Mouse (Mus musculus): Measurements from ENCODE around the gene Acad10. TPM values are rescaled to one million over a fixed set of nuclear protein-coding genes. Genes with fewer than 3 reads are reported as not detected.

Gene Acad10
- polyA plus RNA-seq, 1 experiment: 3.5 TPM

DNA sequence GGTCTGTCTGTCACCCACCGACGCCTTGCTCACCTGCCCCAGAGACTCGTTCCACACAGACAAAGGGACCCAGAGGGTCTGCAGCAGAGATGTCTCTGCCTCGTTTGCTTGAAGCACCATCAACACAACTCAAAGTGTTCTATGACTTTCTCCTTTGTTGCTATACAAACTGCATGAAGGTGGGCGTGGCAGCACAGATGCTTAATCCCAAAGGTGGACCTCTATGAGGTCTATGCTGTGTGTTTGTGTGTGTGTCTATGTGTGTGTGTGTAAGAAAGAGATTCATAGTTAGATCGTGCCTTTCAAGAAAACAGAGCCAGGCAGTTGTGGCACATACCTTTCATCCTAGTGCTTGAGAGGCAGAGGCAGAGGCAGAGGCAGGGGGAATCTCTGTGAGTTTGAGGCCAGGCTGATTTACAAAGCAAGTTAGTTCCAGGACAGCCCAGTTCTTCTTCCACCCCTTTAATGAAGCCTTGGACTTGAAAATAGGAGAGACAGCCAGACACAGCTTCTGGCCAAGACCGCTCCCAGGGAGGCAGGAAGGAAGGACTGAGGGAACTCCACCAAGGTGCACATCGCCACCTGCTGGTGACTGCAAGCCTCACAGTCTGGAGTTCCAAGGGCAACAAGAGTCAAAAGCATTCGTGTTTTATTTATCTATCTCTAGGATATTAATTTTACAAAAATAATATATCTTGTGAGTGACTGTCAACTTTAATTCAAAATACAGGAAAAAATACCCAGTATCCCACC is 58.6 kb downstream of the Acad10 start:
- no peak for TF ChIP-seq GATA1 (IDR thresholded peaks at IDR 0.05; ENCODE audit: low read length)

DNA sequence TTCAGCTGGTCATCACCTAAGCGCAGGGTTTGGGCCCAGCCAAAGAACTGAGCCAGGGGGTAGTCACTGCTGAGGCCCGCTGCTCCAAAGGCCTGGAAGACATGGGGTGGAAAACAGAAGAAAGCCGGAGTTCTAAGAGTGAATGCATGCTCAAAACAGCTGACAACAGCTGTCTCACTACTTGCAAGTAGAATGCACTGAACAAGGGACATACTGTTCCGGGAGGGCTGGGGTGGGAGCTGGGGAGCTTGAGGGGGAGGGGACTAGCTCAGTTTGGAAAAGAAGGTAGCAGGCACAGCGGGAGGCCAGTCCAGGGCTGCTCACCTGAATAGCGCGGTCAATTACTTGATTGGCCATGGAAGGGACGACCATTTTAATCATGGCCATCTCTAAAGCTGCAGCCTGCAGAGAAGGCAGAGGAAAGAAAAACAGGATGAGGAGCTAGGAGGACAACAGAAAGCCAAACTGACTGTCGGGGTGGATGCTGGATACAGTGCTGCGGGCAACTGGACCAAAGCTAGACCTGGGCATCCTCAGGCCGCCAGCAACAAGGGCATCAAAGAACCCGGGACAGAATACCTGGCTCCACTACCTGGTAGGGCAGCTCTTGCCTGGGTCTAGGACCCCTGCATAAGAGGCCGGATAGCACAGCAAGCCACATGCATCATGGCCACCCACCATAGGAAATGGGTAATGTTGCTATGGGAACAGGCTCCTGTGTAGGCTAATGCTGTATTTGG is 61.3 kb downstream of the Acad10 start:
- no peak for TF ChIP-seq GATA1 (IDR thresholded peaks at IDR 0.05; ENCODE audit: low read length)

DNA sequence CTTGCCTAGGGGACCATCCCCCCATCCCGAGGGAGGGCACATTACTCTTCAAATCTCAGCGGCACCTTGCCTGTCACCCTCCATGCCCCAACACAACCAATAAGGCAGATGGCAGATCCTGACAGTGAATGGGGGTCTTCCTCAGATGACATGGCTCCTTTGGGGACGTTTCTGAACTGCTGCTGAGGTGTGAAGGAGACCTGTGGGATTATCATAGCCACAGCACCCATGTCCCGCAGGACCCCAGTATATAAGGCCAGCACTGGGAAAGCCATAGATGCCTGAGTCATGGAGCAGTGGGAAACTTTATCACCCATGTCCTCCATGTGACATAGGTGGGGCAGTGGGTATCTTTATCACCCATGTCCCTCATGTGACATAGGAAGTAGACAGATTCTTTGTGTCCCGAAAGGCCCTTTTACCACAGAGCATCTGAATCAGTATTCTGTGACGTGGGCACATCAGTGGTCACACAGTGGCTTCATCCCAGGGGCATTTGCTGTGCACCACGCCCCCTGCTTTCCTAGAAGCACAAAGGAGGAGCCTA is 62.2 kb downstream of the Acad10 start:
- no peak for TF ChIP-seq GATA1 (IDR thresholded peaks at IDR 0.05; ENCODE audit: low read length)

DNA sequence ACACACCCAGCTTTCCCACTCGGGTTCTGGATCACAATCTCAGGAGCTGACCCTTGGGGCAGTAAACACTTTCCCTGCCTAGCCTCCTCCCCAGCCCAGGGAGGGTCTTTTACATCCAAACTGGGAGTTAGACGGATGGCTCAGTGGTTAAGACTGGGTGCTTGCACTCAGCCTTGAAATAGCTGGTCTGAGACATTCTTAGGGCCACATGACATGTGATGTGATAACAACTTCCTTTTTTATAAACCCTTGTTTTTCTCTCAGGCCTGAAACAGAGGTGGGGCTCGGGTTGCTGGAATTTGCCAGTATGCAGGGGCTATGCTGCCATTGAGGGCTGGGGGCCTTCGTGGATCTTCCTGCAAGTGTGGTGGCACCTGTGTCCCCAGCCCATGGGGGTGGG is 63.0 kb downstream of the Acad10 start:
- TF ChIP-seq GATA1 (IDR thresholded peaks at IDR 0.05; ENCODE audit: low read length): no peak

DNA sequence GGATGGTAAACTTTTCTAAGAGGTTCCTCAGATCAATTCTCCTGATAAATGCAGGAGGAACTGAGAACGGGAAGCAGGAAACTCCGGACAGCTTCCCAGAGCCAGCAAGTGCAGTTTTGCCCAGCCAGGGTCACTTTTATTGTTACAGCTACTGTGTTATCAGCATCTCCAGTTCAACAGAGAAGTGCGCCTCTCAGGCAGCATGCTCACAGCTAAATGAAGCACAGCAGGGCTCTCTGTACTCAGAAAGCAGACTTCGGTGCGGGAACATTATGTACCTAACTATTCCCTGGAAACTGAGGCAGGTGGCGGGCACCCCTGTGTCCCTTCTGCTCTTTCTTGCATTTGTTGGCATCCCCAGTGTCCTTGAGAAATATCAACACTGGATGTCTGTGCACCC is 64.1 kb downstream of the Acad10 start:
- no peak for TF ChIP-seq GATA1 (IDR thresholded peaks at IDR 0.05; ENCODE audit: low read length)

DNA sequence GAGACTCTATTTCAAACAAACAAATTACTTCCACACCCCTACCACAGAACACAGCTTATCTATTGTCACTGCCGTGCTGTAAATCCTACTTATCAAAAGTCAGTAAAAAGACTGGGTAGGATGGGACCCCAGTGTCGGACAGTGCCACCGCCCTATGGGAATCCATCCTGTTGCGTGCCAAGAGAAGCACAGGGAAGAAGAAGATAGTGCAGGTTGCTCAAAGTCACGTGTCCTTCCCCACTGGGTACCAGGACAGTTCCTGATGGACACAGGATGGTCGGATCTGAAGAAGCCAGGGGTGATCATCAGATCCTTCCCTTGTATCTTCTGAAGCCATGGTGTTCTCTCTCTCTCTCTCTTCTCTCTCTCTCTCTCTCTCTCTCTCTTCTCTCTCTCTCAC is 64.6 kb downstream of the Acad10 start:
- no peak for TF ChIP-seq GATA1 (IDR thresholded peaks at IDR 0.05; ENCODE audit: low read length)

DNA sequence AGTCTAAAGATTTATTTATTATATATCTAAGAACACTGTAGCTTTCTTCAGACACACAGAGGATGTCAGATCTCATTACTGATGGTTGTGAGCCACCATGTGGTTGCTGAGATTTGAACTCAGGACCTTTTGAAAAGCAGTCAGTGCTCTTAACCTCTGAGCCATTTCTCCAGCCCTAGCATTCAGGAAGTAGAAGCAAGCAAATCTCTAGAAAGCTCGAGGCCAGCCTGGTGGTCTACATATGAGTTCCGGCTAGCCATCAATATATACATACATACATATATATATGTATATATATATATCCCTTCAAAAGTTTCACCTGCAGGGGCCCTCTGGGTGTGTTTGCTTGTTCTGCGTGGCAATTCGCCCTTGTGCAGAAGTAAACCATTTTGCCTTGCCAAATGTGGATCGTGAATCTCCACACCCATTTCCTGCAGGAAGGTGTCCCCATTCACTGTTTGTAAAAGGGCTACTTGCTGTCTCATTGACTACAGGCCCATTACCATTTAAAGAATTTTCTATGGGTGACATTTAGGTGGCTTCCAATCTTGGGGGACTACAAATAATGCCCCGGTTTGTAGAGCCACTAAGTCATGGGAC is 65.5 kb downstream of the Acad10 start:
- TF ChIP-seq GATA1 (IDR thresholded peaks at IDR 0.05; ENCODE audit: low read length): no peak

DNA sequence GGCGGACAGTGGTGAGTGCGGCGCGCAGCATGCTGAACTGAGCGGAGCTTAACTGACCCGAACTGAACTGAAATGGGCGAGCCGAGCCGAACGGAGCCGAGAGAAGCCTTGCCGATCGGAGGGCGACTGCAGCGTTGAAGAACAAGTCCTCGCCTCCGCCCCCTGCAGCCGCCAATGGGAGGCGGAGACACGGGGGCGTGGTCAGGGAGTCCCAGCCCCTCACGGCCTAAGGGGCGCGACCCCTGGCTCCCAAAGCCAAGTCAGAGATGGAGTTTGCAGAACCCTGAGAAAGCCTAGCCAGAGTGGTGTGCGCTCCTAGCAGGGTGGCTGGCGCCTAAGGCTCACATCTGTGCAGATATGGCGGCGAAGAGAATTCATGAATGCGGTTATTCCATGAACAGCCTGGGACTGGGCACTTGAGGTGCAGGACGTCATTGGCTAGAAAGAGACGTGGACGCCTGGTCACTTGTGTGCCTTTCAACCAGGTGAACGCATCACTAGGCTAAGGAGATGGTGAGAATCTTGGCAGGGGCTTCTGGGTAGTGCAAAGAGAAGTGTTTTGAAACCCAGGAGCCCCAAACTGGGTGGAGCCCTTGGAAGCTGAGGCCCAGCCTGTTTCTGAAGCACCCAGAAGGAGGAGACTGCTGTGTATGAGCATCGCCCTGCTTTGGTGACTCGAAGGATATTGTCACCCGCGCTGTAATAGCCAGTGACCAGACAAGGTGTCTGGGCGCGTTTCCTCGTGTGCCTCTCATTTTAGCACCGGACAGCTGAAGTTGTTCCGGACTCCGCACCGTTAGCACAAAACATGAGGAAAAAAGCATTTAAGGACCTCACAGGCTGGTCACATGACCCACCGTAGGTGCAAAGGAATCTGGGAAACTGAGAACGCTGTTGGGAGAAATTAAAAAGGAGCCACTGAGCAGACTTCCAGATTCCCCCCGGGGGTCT is 66.6 kb downstream of the Acad10 start, which contains the start of gene Aldh2:
Aldh2 (minus strand) TSS at position 374 of the 951 bp plus-strand sequence.
- no peak for TF ChIP-seq GATA1 (IDR thresholded peaks at IDR 0.05; ENCODE audit: low read length)

DNA sequence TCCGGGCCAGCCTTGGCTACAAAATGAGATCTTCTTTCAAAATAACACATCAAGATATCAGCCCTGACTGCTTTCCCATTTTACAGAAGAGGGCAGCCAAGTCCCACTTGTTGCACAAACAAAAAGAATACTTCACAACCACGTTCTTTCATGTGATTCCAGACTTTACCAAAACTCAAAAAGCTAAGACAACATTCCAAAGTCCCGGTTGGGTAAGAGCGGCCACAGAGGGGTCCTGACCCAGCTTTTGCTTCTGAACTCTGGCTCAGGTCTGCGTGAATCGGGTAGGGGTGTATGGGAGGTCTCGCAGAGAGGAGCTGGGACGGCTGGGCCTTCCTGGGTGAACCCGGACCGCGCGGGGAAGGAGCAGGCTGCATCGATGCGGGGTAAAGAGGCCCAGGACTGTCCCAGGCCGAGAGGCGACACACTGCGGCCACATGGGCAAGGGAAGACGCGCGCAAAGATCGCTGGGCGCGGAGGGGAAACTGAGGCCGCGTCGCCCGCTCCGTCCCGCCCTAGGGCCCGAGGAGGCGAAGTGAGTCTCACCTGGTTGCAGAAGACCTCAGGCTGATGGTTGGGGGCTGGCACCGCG is 67.4 kb downstream of the Acad10 start:
- TF ChIP-seq GATA1 (IDR thresholded peaks at IDR 0.05; ENCODE audit: low read length): no peak

DNA sequence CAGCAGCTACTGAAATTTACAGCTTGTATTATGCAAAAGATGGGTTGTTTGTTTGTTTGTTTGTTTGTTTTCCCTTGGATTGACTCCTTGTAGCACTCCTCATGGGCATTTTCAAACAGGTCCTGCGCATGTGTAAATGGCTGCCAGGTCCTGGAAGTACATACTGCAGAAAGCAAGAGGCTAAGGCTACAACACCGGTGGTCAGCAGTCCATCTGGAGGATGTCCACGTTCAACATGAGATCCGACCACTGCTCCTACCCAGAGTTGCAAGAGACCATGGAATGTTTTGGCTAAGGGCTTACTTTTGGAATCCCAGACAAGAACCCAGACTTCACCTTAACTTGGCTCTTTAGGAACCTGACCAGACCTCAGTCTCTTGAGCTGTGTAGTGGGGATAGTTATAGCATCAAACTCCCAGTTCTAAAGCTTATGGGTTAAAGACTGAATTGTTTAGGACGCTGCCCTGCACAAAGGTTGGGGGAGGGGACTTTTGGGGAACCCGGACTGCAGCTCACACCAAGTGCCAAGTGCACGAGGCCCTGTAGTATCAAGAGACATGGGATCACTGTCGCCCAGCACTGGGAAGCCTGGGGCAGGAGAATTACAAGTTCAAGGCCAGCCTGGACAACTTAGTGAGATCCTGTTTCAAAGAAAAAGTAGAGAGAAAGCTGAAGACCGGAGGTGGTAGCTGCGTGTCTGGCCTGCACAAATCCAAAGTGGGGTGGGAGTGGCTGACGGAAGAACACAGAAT is 68.1 kb downstream of the Acad10 start:
- TF ChIP-seq GATA1 (IDR thresholded peaks at IDR 0.05; ENCODE audit: low read length): no peak

DNA sequence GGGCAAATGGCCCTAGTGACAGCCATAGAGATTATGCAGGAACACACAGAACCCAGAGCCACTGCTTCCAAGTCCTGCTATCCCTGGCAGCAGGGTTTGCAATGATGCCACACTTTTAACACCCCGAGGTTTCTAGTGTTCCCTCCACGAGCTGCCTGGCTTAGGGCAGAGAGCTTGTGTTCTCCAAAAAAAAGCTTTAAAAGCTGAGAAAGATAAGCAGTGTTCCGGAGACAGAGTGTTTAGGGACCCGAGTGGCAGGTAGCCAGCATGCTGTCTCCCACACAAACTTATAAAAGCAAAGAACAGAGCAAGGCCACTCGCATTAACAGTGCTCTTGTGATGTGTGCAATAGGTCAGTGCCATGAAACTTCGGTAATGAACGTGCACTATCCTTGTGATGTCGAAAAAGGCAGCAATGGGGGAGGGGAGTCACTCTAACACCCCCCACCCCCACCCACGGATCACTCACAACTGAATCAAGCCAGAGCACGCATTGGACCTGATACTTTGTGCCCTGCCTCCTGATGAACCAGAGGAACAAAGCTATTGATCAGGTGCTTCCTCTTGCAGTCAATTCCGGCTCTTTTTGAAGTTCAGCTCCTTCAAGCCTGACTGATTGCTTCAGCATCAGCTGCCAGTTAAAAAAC is 68.8 kb downstream of the Acad10 start:
- no peak for TF ChIP-seq GATA1 (IDR thresholded peaks at IDR 0.05; ENCODE audit: low read length)

DNA sequence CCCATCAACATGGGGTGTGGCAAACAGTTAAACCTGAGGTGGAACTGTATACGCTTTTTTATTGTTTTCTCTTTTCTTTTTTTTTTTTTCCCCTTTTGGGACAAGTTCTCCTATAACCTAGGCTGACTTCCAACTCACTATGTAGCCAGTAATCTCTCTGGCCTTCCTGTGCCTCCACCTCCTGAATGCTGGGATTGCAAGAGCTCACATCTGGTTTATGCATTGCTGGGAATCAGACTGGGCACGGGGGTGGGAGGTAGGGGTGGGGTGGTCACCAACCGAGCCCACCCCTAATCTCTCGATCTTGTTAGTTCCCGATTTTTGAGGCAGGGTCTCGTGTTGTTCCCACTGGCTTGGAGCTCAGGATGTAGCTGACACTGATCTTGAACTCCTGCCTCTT is 70.4 kb downstream of the Acad10 start:
- no peak for TF ChIP-seq GATA1 (IDR thresholded peaks at IDR 0.05; ENCODE audit: low read length)

DNA sequence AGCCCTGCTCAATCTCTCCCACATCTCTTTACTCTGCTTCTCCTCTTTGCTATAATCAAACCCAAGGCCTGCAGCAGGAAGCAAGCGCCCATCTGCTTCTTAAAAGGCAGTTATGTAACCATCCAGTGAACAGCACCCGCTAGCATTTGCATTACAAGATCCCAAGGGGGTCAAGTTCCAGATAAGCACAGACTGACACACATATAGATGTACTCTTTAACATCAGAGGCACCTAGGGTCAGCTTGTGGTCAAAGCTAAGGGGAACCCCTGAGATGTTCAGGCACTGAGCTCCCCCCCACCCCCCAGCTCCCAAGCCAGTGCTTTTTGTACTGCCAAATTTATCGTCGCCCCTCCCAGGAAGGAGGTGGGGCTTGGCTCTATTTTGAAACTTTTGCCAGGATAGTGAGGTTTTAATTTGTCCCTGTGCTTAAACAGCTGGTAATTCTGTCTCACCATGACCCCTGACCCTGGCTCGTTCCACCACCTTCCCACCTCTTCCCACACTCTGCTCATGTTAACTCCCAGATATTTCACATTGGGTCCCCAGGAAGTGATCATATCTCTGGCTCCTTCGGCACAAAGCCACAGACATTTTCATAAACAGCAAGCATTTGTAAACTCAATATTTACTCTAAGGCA is 73.8 kb downstream of the Acad10 start:
- TF ChIP-seq GATA1 (IDR thresholded peaks at IDR 0.05; ENCODE audit: low read length): no peak

Data from G1E-ER4 (cell line).